Mouse (Mus musculus) right cerebral cortex, postnatal 25 days (tissue): Measurements from ENCODE around the gene Ccdc14.
A peak's percentile ranks its signal among the peaks of the same experiment; 100 is the strongest.
"Not testable (repeated sequence)": the region's sequence is repeated elsewhere in the genome, so short reads cannot be mapped to it uniquely, and the experiment has no call there.

ENCODE experiments used
- DNase-seq: peaks from one replicate; pipeline ENCODE4 v3.0.0; 2022

Gene Ccdc14

DNA sequence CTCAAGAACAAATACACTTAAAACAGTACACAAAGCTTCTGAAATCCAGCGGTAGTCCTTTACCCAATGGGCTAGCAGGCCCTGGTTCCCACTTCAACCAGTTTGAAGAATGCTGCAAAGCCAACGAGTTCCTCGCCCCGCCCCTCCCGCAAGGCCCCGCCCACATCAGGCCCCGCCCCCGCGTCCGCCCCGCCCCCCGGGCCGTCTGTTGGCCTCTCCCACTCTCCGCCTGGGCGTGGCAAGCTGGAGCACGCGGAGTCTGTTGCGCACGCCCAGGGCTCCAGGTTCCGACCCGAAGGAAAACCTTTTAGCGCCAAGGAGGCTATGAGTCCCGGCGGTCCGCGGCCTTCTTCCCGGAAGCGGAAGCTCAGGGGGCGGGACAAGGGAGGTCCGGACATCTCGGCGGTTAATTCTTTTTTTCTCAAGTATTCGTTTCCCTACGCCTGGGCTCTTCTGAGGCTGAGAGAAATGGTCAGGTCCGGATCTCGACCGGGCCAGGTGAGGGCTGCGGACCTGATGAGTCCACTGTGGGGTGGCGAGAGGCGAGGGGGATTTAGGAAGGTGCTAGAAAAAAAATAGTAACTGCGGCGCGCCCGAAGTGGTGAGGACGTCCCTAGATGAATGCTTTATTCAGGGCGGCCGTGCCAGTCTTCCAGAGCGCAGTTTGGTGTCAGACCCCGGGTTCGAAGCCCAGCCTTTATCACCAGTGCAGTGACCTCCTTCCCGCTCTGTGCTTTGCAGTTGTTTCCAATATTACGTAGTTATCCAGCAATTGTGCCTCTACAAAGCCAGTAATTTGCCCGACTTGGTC is at the start of gene Ccdc14:
TSS of gene Ccdc14 (plus strand) at position 283 of the 811 bp plus-strand sequence.
- DNase-seq: peak; percentile 69

DNA sequence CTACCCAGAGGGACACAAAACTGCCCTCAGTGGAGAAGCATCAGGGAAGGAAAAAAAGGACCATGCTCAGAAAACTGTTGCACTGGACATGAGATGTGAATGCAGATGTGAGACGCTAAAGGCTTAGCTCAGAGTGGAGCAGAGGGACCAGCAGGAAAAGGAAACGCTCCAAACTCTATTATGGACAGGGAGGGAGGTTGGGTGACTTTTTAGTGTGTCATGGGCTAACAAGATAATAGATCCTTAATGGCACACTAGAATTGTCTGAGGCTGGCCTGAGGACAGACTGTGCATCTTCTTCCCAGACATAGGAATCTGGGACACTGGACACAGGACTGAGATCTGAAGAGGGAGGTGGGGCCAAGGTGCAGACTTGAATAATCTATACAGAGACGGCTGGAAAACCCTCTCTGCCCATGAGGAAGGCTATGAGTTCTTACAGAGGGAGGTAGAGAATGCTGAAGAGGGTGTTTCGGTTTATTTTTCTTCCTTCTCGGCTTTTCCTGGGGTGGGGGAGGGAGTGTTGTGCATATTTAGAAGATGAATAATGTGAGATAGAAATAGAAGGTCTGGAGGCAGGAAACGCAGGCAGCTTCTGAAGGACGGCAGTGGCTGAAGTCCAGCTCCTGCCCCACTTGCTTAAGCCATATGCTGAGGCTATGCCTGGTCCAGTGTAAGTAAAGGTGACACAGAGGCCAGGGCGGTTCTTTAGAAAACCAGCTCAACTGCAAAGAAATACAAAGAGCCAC is 46.7 kb upstream of the Ccdc14 start:
- peak; percentile 54 for DNase-seq

DNA sequence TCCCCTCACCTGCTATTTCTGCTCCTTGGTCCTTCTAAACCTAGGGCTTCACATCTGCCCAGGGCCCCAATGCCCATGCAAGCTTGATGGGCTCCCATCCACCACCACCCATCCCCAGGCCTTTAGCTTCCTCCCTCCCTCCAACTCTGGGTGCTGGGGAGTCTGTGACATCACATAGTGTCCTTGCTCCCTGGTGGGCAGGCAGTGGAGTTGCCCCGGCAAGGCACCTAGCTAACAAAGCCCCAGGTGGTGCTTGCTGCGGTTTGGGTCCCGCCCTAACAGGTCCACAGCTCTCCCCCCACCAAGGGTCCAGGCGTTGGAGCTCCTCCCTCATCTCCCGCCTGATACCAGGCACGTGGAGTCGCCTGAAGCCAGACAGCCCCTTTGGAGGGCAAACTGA is 40.8 kb upstream of the Ccdc14 start, which contains the start of gene Ropn1:
TSS of gene Ropn1 (plus strand) at position 301 of the 400 bp plus-strand sequence.
- no peak for DNase-seq

DNA sequence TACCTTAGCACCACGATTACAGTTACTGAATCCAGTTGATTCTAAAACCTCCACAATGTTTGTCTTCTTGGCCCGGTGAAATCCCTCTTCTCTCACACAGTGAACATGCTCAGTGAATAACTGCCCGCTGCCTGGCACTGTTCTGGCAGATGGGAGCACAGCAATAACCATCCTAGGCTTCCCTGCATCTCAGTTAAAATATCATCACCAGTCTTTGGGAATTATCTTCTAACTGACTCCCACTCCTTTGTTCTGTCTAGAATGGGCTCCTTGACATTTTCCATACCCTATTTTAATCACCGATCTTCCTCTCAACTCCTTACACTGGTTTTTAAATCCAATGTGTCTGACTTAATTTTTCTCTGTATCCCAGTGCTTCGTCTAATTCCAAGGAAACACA is 37.4 kb upstream of the Ccdc14 start:
- no peak for DNase-seq

DNA sequence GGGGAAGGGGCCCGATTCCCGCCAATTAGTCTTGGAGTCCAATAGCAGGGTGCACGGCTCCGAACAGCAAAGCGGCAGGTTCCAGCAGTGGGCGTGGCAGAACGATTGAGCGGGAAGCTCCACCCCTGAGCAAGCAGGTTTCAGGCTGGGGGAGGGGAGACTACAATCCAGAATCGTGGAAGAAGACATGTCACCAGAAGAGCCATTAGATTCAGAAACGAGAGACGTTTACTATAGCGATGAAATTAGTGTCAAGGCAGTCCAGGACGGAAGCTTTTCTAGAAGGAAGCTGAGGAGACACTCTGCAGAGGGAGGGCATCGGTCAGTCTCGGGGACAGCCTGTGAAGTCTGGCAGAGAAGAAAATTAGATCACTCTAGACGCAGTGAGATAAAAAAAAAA is 32.9 kb upstream of the Ccdc14 start:
- DNase-seq: not testable (repeated sequence)

DNA sequence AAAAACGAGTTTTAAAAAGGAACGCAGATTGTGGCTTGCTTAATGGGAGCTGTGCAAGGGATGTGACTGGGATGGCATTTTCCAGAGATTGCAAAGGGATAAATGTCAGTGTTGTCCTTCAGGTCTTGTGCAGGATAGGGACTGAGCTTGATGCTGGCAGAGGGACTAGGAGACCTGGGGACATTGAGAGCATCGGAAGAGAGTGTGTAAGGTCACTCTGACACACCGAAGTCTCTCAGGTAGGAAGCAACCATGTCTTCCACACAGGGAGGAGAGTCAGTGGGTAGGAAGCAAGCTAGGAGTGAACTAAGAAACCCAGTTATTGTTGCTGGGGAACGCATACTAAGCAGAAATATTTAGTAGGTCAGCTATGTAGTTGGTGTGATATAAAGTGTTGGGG is 32.4 kb upstream of the Ccdc14 start:
- DNase-seq: no peak

DNA sequence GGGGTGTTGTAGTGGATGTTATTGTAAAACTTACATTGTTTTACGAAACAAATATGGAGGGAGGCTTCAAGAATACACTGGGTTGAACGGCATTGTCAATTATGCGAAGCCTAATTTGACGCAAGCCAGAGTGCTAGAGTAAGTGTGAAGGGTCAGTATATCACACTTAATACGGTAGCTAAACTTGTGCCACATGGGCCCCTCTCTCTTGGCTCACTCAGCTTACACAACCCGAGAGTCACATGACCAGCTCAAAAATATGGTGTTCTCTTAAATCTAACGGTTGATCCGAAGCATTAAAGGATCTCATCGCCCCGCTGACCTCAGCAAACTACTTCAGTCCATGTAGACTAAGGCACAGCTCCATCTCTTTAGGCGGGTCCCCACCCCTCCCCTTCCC is 32.0 kb upstream of the Ccdc14 start:
- DNase-seq: no peak

DNA sequence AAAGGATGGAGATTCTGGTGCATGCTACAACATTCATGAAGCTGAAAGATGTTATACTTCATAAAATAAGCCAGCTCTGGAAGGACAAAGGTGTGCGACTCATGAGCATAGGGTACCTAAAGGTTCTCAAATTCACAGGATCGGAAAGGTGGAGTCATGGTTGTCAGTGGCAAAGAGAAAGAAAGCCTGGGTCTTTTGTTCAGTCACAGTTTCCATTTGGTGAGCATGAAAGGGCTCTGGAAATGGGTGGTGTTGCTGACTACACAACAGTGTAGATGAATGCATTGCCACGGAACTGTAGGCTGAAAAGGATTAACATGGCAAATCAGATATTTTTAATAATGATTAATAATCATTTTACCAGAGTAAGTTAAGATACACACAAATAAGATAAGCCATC is 25.9 kb upstream of the Ccdc14 start:
- DNase-seq: no peak

DNA sequence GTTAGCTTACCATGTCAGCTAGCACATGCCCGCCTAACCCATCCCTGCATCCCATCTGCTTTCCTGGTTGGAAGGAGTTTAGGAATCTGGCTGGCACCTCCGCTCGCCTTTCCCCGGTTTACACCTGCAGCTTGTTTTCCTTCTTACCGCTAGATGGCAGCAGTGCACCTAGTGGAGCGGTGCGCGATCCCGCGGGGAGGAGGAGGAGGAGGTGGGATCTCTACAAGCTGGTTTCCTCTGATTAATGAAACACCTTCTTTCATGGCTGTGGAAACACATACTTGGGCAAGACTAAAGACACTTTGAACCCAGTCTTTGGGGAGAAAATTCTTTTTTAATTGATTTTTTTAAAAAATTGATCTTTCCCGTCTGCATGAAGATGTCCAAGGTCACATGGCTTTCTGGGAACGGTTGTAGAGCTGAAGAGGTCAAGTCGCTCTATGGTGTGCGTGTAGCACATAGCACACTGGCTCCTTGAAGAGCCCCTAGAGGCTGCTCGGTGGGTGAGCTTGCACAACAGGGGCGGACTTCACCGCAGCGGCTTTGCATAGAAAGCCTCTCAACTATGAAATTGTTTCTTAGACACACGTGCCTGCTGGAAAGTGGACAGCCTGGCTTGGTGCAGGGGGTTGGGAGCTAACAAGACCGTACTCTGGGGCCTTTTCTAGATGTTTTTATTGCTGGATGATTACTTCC is 23.2 kb upstream of the Ccdc14 start:
- peak; percentile 77 for DNase-seq

DNA sequence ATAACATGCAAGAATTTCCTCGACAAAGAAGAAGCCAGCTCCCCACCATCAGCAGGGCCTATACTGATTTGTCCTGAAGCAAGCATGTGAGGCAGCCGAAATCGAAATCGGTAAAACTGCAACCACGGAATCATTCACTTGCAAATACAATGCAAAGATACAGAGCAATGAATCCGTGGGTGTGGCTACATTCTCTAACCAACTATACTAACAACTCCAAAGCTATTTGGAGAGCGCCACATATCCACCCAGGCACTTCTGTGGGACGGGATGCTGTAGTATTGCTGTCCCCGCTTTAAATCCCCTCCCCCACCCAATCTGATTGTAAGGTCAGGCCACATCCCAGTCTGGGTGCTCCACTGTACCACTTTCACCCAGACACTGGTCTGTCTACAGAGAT is 22.1 kb upstream of the Ccdc14 start:
- DNase-seq: no peak

DNA sequence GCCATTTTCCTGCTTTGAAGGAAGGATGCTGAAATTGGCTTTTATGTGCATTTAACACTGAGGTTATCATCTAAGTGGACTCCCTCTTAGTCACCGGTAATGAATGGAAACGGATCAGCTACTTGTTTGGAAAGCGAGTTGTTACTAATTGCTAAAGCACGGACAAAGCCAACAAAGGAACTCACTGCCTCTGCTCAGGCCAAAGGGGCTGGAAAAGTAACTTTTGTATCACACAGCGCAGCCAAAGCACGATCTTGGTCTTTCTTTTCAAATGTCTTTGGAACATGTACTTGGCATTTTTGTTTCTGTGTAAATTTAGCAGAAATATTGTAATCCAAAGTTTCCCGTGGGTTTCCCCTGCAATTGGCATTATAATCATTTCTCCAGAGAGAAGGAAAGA is 18.4 kb upstream of the Ccdc14 start:
- DNase-seq: no peak

DNA sequence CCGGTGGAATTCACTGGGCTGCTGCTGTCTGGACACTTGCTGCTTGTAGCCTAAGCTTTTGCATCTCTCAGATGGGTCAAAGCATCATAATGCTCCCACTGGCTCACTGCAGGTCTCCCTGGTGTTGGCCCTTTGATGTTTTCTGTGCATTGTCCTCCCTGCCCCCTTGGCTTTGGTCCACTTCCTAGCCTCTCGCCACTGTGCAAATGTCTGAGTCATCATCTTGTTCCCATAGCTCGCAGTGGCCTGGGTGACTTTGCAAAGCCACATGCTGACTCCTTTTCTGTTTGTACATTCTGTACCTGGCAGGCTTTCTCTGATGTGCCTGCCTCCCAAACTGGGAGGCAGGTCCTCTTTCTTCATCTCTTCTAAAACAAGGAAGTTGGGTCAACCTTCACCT is 17.6 kb upstream of the Ccdc14 start:
- no peak for DNase-seq

DNA sequence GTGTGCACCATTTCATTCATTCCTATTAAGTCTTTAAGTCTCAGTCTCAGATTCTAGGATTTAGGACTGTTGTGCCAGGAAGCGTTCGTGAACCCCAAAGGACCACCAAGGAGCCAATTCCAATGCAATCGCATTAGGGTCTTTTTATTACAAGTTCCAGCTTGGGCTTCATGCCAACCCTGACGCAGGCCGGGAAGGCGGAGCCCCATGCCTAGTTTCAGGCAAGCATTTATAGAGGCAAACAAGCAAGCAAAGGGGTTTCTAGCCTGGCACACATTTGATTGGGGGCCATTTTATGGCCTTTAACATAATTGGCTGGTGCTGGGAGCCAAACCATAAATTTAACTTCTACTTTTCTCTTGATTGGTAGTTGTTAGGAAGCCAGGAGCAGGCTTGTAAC is 16.1 kb upstream of the Ccdc14 start:
- no peak for DNase-seq

DNA sequence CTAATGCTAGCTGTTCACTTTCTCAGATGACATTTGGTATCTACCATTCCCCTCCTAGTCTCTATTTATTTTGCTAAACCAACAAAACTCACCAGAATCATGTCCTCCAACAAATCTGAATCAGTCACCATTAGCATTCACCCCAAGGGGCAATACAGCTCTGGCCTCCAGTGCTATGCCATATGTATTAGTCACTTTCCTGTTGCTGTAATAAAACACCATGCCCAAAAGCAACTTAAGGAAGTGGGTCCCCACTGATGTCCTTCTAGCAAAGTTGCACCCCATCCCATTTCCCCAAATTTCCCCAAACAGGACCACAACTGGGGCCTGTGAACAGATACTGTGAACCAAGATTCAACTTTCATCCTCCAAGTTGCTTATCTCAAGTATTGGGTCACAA is 8.6 kb upstream of the Ccdc14 start:
- no peak for DNase-seq

DNA sequence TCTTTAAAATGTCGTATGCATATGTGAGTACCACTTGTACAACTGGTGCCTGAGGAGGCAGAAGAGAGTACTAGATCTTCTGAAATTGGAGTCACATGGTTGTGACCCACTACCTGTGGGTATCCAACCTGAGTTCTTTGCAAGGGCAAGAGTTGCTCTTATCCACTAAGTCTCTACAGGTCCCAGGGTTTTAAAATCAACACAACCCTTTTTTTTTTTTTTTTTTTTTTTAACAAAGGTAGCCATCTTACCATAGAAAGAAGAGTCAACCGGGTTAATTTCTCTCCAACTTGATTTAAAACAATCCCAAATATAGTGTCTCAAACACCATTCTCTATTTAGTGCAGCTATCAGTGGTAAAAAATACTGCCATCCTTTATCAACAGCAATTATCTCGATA is 537 bp upstream of the Ccdc14 start:
- no peak for DNase-seq

DNA sequence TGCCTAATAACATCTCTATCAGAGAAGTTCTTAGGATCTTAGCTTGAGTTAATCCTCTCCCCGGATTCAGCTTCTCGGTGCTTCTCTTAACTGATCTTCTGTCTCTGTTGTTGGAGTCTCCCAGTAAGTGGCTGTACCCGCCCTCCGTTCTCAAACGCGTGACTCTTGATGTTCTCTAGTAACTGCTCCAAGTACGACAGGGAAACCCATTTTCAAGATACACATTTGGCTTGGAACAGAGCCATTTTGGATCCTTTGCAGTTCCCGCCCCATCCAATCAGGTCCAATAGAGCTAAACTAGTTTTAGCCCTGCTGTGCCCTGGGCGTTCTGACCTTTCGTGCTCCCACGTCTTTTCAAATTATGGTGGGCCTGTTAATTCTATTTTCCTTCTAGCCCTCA is 740 bp downstream of the Ccdc14 start:
- no peak for DNase-seq

DNA sequence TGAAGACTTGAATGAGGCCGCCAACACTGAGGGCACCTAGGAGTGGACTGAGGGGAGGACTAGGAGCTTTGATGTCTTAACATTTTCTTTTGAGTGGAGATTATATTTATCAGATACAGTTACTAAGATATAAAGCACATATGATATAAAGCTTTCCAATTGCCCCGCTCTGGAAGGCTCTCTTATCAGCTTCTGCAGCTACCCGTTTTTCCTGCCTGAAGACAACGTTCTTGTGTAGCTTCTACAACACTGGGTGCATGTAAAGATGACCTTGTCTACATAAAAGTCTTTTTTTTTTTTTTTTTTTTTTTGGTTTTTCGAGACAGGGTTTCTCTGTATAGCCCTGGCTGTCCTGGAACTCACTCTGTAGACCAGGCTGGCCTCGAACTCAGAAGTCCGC is 4.1 kb downstream of the Ccdc14 start:
- DNase-seq: no peak

DNA sequence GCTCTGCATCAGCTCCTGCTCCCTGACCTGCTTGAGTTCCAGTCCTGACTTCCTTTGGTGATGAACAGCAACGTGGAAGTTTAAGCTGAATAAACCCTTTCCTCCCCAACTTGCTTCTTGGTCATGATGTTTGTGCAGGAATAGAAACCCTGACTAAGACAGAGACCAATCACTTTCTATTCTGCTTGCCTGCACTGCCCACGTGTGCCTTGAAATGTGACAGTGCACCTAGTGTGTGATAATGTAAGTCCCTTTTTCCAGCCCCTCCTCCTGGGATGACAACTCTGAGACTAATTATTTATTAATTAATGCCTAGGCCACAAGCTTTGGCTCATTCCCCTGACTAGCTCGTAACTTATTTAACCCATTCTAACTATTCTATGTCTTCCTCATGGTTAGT is 8.3 kb downstream of the Ccdc14 start:
- not testable (repeated sequence) for DNase-seq

DNA sequence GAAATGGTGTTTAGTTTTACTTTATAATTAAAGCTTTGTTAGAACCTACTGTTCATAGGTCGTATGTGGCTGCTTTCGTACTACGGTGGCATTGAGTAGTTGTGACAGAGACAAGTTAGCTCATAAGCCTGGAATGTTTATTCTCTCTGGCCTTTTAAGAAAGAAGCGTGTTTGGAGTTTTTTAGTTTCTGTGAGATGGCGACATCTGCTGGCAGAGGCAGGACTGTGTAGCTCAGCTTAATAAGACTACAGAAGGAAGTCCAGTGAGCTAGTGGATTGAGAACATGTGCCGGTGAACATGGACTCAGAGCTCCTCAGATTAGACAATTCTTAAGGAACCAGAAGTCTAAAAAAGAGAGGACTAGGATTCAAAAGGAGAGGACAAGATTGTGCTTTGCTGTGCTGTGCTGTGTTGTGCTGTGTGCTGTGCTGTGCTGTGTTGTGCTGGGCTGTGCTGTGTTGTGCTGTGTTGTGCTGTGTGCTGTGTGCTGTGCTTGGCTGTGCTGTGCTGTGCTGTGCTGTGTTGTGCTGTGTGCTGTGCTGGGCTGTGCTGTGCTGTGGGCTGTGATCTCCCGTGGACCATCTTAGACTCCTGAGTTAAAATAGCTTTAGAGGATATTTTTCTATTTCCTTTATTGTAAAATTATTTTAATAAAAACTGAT is 9.9 kb downstream of the Ccdc14 start:
- peak; percentile 66 for DNase-seq

DNA sequence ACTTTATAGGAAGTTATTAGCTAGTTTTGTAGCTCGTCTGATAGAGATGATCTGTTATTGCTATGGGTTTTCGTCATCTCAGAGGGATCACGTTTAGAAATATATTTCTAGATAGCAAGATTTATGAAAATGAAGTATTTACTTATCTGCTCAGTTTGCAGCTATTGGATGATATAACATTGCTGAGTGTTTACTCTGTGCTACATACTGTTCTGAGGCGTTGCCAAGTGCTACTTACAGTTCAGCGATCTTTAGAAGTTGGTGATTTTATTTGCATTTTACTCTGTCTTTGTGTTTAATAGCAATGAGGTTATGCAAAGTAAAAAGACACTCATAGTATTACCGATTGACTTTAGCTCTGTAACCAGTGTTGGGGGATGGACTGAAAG is 10.4 kb downstream of the Ccdc14 start:
- no peak for DNase-seq

DNA sequence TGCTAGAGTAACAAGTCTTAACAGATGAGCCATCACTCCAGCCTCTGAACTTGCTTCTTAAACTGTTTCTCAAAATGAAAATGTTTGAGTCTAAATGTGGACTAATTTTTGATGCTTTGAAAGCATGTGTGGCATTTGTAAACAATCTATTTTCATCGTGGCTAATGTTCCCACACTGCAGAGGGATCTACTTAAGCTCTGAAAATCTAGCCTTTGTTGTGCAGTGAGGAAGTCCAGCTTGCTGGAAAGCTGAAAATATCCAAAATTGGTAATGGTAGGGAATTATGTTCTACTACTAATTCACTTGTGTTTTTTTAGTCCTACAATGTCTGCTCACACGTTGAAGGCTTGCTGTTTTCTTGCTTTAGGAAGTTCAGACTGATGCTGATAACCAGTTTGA is 15.6 kb downstream of the Ccdc14 start:
- no peak for DNase-seq

DNA sequence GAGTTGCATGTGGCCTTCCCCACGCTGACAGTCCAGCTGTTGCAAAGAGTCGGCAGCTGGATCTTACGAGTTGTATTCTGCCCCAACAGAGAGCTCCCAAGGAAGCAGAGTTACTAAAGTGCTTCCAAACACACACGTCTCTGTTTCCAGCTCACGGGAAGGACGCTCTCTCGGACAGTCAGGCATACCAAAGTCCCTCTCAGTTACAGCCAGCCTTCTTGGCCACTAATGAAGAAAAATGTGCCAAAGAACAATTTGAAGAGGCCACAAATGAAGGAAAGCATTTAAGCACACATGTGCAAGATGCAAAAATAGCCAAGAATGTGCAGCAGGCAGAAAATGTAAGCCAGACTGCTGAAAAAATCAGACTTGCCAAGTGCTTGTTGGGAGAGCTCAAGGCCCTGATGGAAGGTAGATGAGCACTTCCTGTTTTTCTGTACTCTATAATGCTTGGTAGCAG is 16.1 kb downstream of the Ccdc14 start:
- DNase-seq: no peak

DNA sequence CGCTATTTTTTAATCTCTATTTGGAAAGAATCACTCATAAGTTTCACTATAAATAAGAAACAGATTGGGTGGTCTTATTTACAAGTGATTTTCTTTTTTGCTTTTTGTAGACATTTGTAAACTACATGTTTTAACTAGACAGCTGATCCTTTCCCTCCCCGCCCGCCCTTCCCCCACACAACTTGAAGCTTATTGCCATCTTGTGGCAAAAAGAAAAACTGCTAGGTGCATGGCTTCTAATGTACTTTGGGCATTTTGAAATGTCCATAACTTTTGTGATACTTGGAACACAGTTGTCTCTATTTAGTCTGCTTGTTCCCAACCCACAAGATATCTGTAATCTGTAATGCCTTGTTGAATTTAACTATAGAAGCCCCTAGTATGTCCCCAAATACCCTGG is 21.1 kb downstream of the Ccdc14 start:
- DNase-seq: no peak
